Mouse (Mus musculus): ENCODE results near the gene Zfp688. TPM values are rescaled to one million over a fixed set of nuclear protein-coding genes. Genes with fewer than 3 reads are reported as not detected.
"Not testable (repeated sequence)": the region's sequence is repeated elsewhere in the genome, so short reads cannot be mapped to it uniquely, and the experiment has no call there.

Zfp688 gene
- polyA plus RNA-seq, 1 experiment from 2014 or later, result 19.5 TPM

DNA sequence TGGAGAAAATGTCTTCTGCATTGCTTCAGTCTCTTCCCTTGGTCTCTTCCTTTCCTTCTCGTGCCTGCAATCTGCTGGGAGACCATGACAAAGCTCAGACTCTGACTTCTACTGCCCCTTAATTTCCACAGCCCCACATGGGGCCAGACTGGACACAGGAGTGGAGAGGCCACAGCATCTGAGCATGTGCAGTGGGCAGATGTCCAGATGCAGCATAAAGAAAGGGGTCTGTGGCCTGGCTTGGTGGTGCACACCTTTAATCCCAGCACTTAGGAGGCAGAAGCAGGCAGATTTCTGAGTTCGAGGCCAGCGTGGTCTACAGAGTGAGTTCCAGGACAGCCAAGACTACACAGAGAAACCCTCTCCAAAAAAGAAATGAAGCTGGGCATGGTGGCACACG is 36.3 kb downstream of the Zfp688 start:
- not testable (repeated sequence) for H3K4me1 ChIP-seq (replicated peaks; ENCODE audit: control insufficient read depth, insufficient read depth, low read length); H3K27me3 ChIP-seq (replicated peaks; ENCODE audit: control insufficient read depth, insufficient read depth, low read length); DNase-seq (ENCODE audit: low spot score); H3K9me3 ChIP-seq (ENCODE audit: control insufficient read depth, low read length); H3K4me3 ChIP-seq (ENCODE audit: low read depth, low read length); H3K4me2 ChIP-seq; ATAC-seq (replicated peaks; ENCODE audit: low FRiP score); H3K27ac ChIP-seq (ENCODE audit: low read depth, low read length); H3K9ac ChIP-seq (ENCODE audit: low read depth, low read length)
- H3K36me3 ChIP-seq (ENCODE audit: control insufficient read depth, insufficient read depth, low read length), result peaks cover 13% of the 10 kb centered on the region; the same call in 1 of the 2 replicates
- 88% methylated on average over 4 of the region's 4 CpGs for WGBS

DNA sequence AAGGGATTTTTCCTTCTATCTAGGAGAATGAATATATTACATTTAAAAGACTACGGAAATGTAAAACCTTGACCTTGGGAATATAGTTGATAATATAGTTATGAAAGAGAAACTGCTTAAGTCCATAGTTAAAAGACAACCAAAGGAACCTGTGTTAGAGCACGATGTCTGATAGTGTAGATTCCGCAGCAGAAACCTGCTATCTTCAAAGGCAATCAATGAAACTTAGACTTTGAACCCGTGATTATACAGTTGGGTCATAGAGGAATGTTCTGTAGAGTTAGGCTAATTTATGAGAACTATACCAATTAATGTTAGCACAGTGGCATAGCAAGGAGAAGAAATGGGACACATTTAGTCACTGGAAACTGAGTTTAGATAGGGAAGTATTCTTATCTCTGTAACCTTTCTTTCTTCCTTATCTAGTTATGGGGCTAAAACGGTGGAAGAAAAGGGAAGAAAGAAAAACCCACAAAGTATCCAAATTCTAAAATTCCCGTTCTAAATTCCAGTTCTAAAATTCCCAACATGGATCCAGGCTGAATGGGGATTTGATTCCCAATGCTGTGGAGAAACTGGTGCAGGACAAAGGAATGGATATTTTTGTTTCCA is 43.5 kb downstream of the Zfp688 start:
- peaks cover 5% of the 10 kb centered on the region; the same call in 1 of the 2 replicates for H3K36me3 ChIP-seq (ENCODE audit: control insufficient read depth, insufficient read depth, low read length)
- no peak overlapping the region for H3K27ac ChIP-seq (ENCODE audit: low read depth, low read length)
- no peak overlapping the region for H3K9ac ChIP-seq (ENCODE audit: low read depth, low read length)
- no peak overlapping the region for H3K4me2 ChIP-seq
- H3K27me3 ChIP-seq (replicated peaks; ENCODE audit: control insufficient read depth, insufficient read depth, low read length), result no peaks in the 10 kb centered on the region
- 47% methylated on average over 6 of the region's 6 CpGs for WGBS
- no peak for ATAC-seq (replicated peaks; ENCODE audit: low FRiP score)
- H3K4me3 ChIP-seq (ENCODE audit: low read depth, low read length), result no peak overlapping the region
- H3K4me1 ChIP-seq (replicated peaks; ENCODE audit: control insufficient read depth, insufficient read depth, low read length), result no peaks in the 10 kb centered on the region; the same call in 1 of the 2 replicates
- no peak for DNase-seq (ENCODE audit: low spot score)
- H3K9me3 ChIP-seq (ENCODE audit: control insufficient read depth, low read length), result no peaks in the 10 kb centered on the region

DNA sequence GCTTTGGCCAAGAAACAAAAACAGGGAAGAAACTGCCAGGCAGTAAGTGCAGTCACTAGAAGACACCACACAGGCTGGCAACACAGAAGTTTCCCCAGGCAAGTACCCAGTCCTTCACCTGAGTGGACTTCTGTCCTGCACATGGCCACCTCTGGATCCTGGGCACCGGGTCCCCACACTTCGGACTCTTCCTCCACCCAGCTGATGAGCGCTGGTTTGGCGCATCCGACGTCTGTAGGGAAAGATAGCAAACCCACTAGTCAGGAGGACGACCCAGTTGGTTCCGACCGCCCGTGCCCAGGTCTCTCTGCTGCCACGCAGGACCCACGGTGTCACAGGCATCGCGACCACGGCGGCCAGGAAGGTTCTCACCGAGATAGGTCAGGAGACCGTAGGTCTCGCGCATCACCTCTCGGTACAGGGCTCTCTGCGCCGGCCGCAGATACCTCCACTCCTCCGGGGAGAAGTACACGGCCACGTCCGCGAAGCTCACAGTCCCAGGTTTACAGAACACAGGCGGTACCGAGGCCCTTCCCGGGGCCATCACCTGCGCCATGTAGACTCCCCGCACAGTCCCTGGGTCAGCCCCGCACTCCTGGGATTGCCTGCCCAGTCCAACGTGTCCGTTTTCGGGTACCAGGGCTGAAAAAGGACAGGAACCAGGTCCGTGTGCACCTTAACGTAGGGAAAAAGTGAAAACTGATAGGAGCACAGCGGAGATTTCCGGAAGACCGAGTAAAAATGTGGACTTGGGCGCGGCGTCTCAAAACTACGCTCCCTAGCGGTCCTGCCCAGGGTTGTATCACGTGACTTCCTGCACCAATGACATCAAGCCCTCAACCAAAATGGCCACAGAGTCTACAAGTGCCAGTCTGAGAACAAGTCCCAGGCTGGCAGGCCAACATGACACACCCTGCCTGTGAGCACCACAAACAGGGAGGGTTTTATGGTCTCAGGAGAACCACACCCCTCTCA is 46.3 kb downstream of the Zfp688 start, which contains the start of gene Zfp747:
Zfp747 (minus strand) TSS at position 780 of the 975 bp plus-strand sequence.
- DNase-seq (ENCODE audit: low spot score) (peak; percentile 80), ATAC-seq (replicated peaks; ENCODE audit: low FRiP score) (peak; percentile 96)
- H3K4me1 ChIP-seq (replicated peaks; ENCODE audit: control insufficient read depth, insufficient read depth, low read length); H3K36me3 ChIP-seq (ENCODE audit: control insufficient read depth, insufficient read depth, low read length); H3K27me3 ChIP-seq (replicated peaks; ENCODE audit: control insufficient read depth, insufficient read depth, low read length); H3K9me3 ChIP-seq (ENCODE audit: control insufficient read depth, low read length): not testable (repeated sequence)
- Histone ChIP-seq H3K27ac (ENCODE audit: low read depth, low read length) (peak within 1 kb of the TSS; percentile 62), H3K4me3 (ENCODE audit: low read depth, low read length) (peak within 1 kb of the TSS; percentile 76), H3K9ac (ENCODE audit: low read depth, low read length) (peak within 1 kb of the TSS; percentile 84), H3K4me2 (peak within 1 kb of the TSS; percentile 79)
- WGBS, result under 1% methylated on average over 49 of the region's 49 CpGs

DNA sequence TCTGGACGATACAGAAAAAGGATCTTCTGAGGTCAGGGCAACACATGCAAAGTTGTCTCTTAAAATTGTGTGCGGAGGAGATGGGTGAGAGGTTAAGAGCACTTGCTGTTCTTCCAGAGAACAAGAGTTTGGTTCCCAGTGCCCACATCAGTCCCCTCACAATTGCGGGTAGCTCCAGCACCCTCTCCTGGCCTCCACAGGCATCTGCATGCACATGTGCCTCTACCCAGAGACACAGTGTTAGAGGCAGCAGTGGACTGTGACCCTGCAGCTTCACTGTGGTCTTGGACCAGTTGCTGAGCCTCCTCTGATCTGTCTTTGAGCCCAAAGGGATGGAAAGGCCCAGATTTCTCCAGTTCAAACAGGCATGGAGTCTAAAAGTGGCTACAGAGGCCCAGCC is 50.0 kb downstream of the Zfp688 start:
- not testable (repeated sequence) for H3K9me3 ChIP-seq (ENCODE audit: control insufficient read depth, low read length); H3K9ac ChIP-seq (ENCODE audit: low read depth, low read length); H3K4me3 ChIP-seq (ENCODE audit: low read depth, low read length); DNase-seq (ENCODE audit: low spot score); H3K27ac ChIP-seq (ENCODE audit: low read depth, low read length); H3K4me2 ChIP-seq; H3K27me3 ChIP-seq (replicated peaks; ENCODE audit: control insufficient read depth, insufficient read depth, low read length); ATAC-seq (replicated peaks; ENCODE audit: low FRiP score); H3K4me1 ChIP-seq (replicated peaks; ENCODE audit: control insufficient read depth, insufficient read depth, low read length); H3K36me3 ChIP-seq (ENCODE audit: control insufficient read depth, insufficient read depth, low read length)
- 82% methylated on average over 3 of the region's 3 CpGs for WGBS

DNA sequence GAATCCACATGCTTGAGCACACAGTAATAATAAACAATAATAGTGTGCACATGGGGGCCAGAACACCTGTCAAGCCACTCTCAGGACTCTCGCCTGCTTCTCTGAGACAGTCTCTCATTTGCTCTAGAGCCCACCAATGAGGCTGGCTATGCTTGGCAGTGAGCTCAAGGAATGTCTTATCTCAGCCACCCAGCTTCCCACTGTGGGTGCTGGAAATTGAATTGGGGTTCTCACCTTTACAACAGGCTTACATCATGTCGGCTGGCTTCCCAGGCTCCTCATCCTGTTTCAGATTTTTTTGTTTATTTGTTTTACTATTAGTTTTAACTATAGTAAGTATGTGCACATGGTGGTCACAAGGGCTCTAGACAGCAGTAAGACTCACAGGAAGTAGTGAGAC is 50.7 kb downstream of the Zfp688 start:
- no peak overlapping the region for H3K4me2 ChIP-seq
- WGBS, result 52% methylated on average over 2 of the region's 2 CpGs
- ATAC-seq (replicated peaks; ENCODE audit: low FRiP score), result no peak
- DNase-seq (ENCODE audit: low spot score), result no peak
- no peaks in the 10 kb centered on the region for H3K9me3 ChIP-seq (ENCODE audit: control insufficient read depth, low read length)
- H3K36me3 ChIP-seq (ENCODE audit: control insufficient read depth, insufficient read depth, low read length), result peaks cover 6% of the 10 kb centered on the region; the same call in 1 of the 2 replicates
- no peaks in the 10 kb centered on the region for H3K4me1 ChIP-seq (replicated peaks; ENCODE audit: control insufficient read depth, insufficient read depth, low read length)
- H3K9ac ChIP-seq (ENCODE audit: low read depth, low read length), result no peak overlapping the region
- no peak overlapping the region for H3K4me3 ChIP-seq (ENCODE audit: low read depth, low read length)
- H3K27ac ChIP-seq (ENCODE audit: low read depth, low read length), result no peak overlapping the region
- no peaks in the 10 kb centered on the region for H3K27me3 ChIP-seq (replicated peaks; ENCODE audit: control insufficient read depth, insufficient read depth, low read length)

Other genes starting within 250 kb of the Zfp688 start
- 50.3 and 59.5 TPM in 2 replicates for gene Cd2bp2, start 226.0 kb downstream of the Zfp688 start, polyA plus RNA-seq (2014; fragmentation: Nextera tagmentation; extraction: Ambion mirVana)
- gene Tbc1d10b, start 213.6 kb downstream of the Zfp688 start, polyA plus RNA-seq (2014; fragmentation: Nextera tagmentation; extraction: Ambion mirVana), result 28.2 and 29.0 TPM in 2 replicates
- gene Mylpf, start 213.2 kb downstream of the Zfp688 start, polyA plus RNA-seq (2014; fragmentation: Nextera tagmentation; extraction: Ambion mirVana), result 31.5 and 33.6 TPM in 2 replicates
- 17.2 TPM in 2 replicates for gene Zfp553, start 189.0 kb downstream of the Zfp688 start, polyA plus RNA-seq (2014; fragmentation: Nextera tagmentation; extraction: Ambion mirVana)
- 14.9 and 17.5 TPM in 2 replicates for gene Sept1, start 188.9 kb downstream of the Zfp688 start, polyA plus RNA-seq (2014; fragmentation: Nextera tagmentation; extraction: Ambion mirVana)
- gene Zfp771, start 177.8 kb downstream of the Zfp688 start, polyA plus RNA-seq (2014; fragmentation: Nextera tagmentation; extraction: Ambion mirVana), result 45.9 and 47.3 TPM in 2 replicates
- gene Dctpp1, start 161.4 kb downstream of the Zfp688 start, polyA plus RNA-seq (2014; fragmentation: Nextera tagmentation; extraction: Ambion mirVana), result 266 and 275 TPM in 2 replicates
- gene Sephs2, start 148.0 kb downstream of the Zfp688 start, polyA plus RNA-seq (2014; fragmentation: Nextera tagmentation; extraction: Ambion mirVana), result 178 and 203 TPM in 2 replicates
- gene Itgal, start 125.8 kb downstream of the Zfp688 start, polyA plus RNA-seq (2014; fragmentation: Nextera tagmentation; extraction: Ambion mirVana), result 6.2 and 6.5 TPM in 2 replicates
- gene Zfp768, start 76.5 kb downstream of the Zfp688 start, polyA plus RNA-seq (2014; fragmentation: Nextera tagmentation; extraction: Ambion mirVana), result 3.4 and 3.6 TPM in 2 replicates
- gene Zfp747, start 46.0 kb downstream of the Zfp688 start, polyA plus RNA-seq (2014; fragmentation: Nextera tagmentation; extraction: Ambion mirVana), result 4.9 and 5.8 TPM in 2 replicates
- gene 9130019O22Rik, start 34.9 kb downstream of the Zfp688 start, polyA plus RNA-seq (2014; fragmentation: Nextera tagmentation; extraction: Ambion mirVana), result 2.4 and 3.0 TPM in 2 replicates
- 3.3 and 4.2 TPM in 2 replicates for gene E430018J23Rik, start 28.4 kb downstream of the Zfp688 start, polyA plus RNA-seq (2014; fragmentation: Nextera tagmentation; extraction: Ambion mirVana)
- 4.6 and 4.8 TPM in 2 replicates for gene Zfp764, start 15.2 kb downstream of the Zfp688 start, polyA plus RNA-seq (2014; fragmentation: Nextera tagmentation; extraction: Ambion mirVana)
- gene Zfp689, start 27.1 kb upstream of the Zfp688 start, polyA plus RNA-seq (2014; fragmentation: Nextera tagmentation; extraction: Ambion mirVana), result 4.5 and 5.3 TPM in 2 replicates
- gene Prr14, start 37.5 kb upstream of the Zfp688 start, polyA plus RNA-seq (2014; fragmentation: Nextera tagmentation; extraction: Ambion mirVana), result 39.0 and 40.6 TPM in 2 replicates
- gene Fbrs, start 57.1 kb upstream of the Zfp688 start, polyA plus RNA-seq (2014; fragmentation: Nextera tagmentation; extraction: Ambion mirVana), result 8.9 and 12.4 TPM in 2 replicates
- gene Srcap, start 89.9 kb upstream of the Zfp688 start, polyA plus RNA-seq (2014; fragmentation: Nextera tagmentation; extraction: Ambion mirVana), result 40.3 and 45.5 TPM in 2 replicates
- gene Gm42715, start 97.5 kb upstream of the Zfp688 start, polyA plus RNA-seq (2014; fragmentation: Nextera tagmentation; extraction: Ambion mirVana), result 13.0 and 16.1 TPM in 2 replicates
- 6.9 and 11.1 TPM in 2 replicates for gene Tmem265, start 139.3 kb upstream of the Zfp688 start, polyA plus RNA-seq (2014; fragmentation: Nextera tagmentation; extraction: Ambion mirVana)
- 41.6 and 41.7 TPM in 2 replicates for gene Phkg2, start 151.3 kb upstream of the Zfp688 start, polyA plus RNA-seq (2014; fragmentation: Nextera tagmentation; extraction: Ambion mirVana)
- 5.4 and 6.2 TPM in 2 replicates for gene Ccdc189, start 166.5 kb upstream of the Zfp688 start, polyA plus RNA-seq (2014; fragmentation: Nextera tagmentation; extraction: Ambion mirVana)
- 44.1 and 49.0 TPM in 2 replicates for gene Rnf40, start 166.7 kb upstream of the Zfp688 start, polyA plus RNA-seq (2014; fragmentation: Nextera tagmentation; extraction: Ambion mirVana)
- gene Zfp629, start 193.7 kb upstream of the Zfp688 start, polyA plus RNA-seq (2014; fragmentation: Nextera tagmentation; extraction: Ambion mirVana), result 8.3 and 9.8 TPM in 2 replicates

All from liver, embryonic 11.5 days (tissue).